ENCODE assay signal across 8 mouse cellular contexts in genomic region chr1:165780586-165781111, GRCm38 (mm10). TPM values are rescaled to one million over a fixed set of nuclear protein-coding genes. Genes with fewer than 3 reads are reported as not detected.
DNase-seq lines count a peak whose midpoint lies in the region; ATAC-seq and TF ChIP-seq lines count a peak whose summit lies in the region.

No protein-coding gene starts in this region.

- H3K9ac ChIP-seq in heart, embryonic 15.5 days: peak overlapping the region; percentile 46
- peak overlapping the region; percentile 20; the same call in 1 of the 2 replicates for H3K9ac ChIP-seq in midbrain, embryonic 11.5 days (ENCODE audit: low read length)

- no peaks in the 10 kb centered on the region for H3K36me3 ChIP-seq in testis, adult 2 months (ENCODE audit: control insufficient read depth, insufficient read depth, low read length)
- no peaks in the 10 kb centered on the region for H3K36me3 ChIP-seq in heart, embryonic 15.5 days
- no peaks in the 10 kb centered on the region for H3K36me3 ChIP-seq in midbrain, embryonic 11.5 days (ENCODE audit: control insufficient read depth, insufficient read depth, low read length)

- no peak for TF ChIP-seq POLR2A in testis, adult 2 months (IDR thresholded peaks at IDR 0.05; ENCODE audit: control insufficient read depth, low read depth, low read length)

- peak overlapping the region; percentile 79 for H3K4me2 ChIP-seq in heart, embryonic 15.5 days
- H3K4me2 ChIP-seq in midbrain, embryonic 11.5 days: peak overlapping the region; percentile 39

- peaks cover 8% of the 10 kb centered on the region for H3K4me1 ChIP-seq in testis, adult 2 months (ENCODE audit: control insufficient read depth, insufficient read depth, low read length)
- H3K4me1 ChIP-seq in heart, embryonic 15.5 days (replicated peaks): peaks cover 9% of the 10 kb centered on the region
- H3K4me1 ChIP-seq in midbrain, embryonic 11.5 days (ENCODE audit: control insufficient read depth, insufficient read depth, low read length): peaks cover 3% of the 10 kb centered on the region; the same call in 1 of the 2 replicates

- peak; percentile 54 for ATAC-seq in heart, embryonic 15.5 days (replicated peaks; ENCODE audit: insufficient number of reproducible peaks, insufficient read depth, low FRiP score, low read depth)
- ATAC-seq in midbrain, embryonic 11.5 days (ENCODE audit: low FRiP score): peak; percentile 74

- no peaks in the 10 kb centered on the region for H3K27me3 ChIP-seq in testis, adult 2 months (ENCODE audit: control insufficient read depth, insufficient read depth, low read length)
- no peaks in the 10 kb centered on the region for H3K27me3 ChIP-seq in heart, embryonic 15.5 days
- H3K27me3 ChIP-seq in midbrain, embryonic 11.5 days (ENCODE audit: control insufficient read depth, insufficient read depth, low read length): no peaks in the 10 kb centered on the region

- intact Hi-C loops in left cerebral cortex, postnatal 4 days (cut with DNase I): no loop called here

- 3% methylated on average over 20 of the region's 20 CpGs for WGBS in heart, embryonic 15.5 days
- 2% methylated on average over 20 of the region's 20 CpGs for WGBS in midbrain, embryonic 11.5 days

- no peaks in the 10 kb centered on the region for H3K9me3 ChIP-seq in heart, embryonic 15.5 days (replicated peaks)
- H3K9me3 ChIP-seq in midbrain, embryonic 11.5 days (ENCODE audit: control insufficient read depth, low read length): no peaks in the 10 kb centered on the region

- TF ChIP-seq CTCF in testis, adult 2 months (IDR thresholded peaks at IDR 0.05; ENCODE audit: control insufficient read depth, insufficient read depth, insufficient replicate concordance, low read depth, low read length): peak; percentile 90

- no peak overlapping the region for H3K27ac ChIP-seq in testis, adult 2 months (ENCODE audit: control insufficient read depth, insufficient read depth, low read depth, low read length)
- H3K27ac ChIP-seq in heart, embryonic 15.5 days: no peak overlapping the region
- no peak overlapping the region for H3K27ac ChIP-seq in midbrain, embryonic 11.5 days (ENCODE audit: low read depth, low read length)

- DNase-seq in testis, postnatal 14 days (ENCODE audit: low spot score): no peak
- DNase-seq in embryo, embryonic 11 days: peak; percentile 72
- peak; percentile 59 for DNase-seq in kidney, postnatal 10 days
- DNase-seq in midbrain, embryonic 11.5 days (ENCODE audit: low spot score, missing footprints): peak; percentile 96
- peak; percentile 82 for DNase-seq in thymus, postnatal 0 days (ENCODE audit: low spot score)
- no peak for DNase-seq in left cerebral cortex, postnatal 4 days

- H3K4me3 ChIP-seq in testis, adult 2 months (ENCODE audit: control insufficient read depth, low read depth, low read length): peak overlapping the region; percentile 33
- peak overlapping the region; percentile 53 for H3K4me3 ChIP-seq in heart, embryonic 15.5 days
- peak overlapping the region; percentile 23 for H3K4me3 ChIP-seq in midbrain, embryonic 11.5 days (ENCODE audit: low read depth, low read length)

RNA-seq across cellular contexts. Expression of gene Cd247, which starts 7.8 kb away (rescaled TPM):
- 16.6 and 17.2 TPM in 2 replicates for polyA plus RNA-seq in testis, adult 2 months (2012; rRNA removed)
- polyA plus RNA-seq in heart, embryonic 15.5 days (2015; fragmentation: Nextera tagmentation; extraction: Ambion mirVana): 0.89 and 5.5 TPM in 2 replicates
- polyA plus RNA-seq in midbrain, embryonic 11.5 days (2014; fragmentation: Nextera tagmentation; extraction: Ambion mirVana): 2.0 and 2.1 TPM in 2 replicates
- 282 TPM in 2 replicates for polyA plus RNA-seq in thymus, postnatal 0 days (2015; fragmentation: Nextera tagmentation; extraction: Ambion mirVana)
- total RNA-seq in left cerebral cortex, postnatal 4 days (2021): under 1 TPM in 1 of 2 experiments, not detected in 1; 0.28 TPM

RNA-seq across cellular contexts. Expression of gene Creg1, which starts 17.1 kb away (rescaled TPM):
- polyA plus RNA-seq in testis, adult 2 months (2012; rRNA removed): 30.4 and 36.9 TPM in 2 replicates
- 69.9 and 75.6 TPM in 2 replicates for polyA plus RNA-seq in heart, embryonic 15.5 days (2015; fragmentation: Nextera tagmentation; extraction: Ambion mirVana)
- 37.4 and 43.4 TPM in 2 replicates for polyA plus RNA-seq in midbrain, embryonic 11.5 days (2014; fragmentation: Nextera tagmentation; extraction: Ambion mirVana)
- polyA plus RNA-seq in thymus, postnatal 0 days (2015; fragmentation: Nextera tagmentation; extraction: Ambion mirVana): 70.5 and 73.3 TPM in 2 replicates
- 10 to 100 TPM; 14.0 to 17.9 TPM for total RNA-seq in left cerebral cortex, postnatal 4 days (2021)

Comparison
In these comparisons a context has a peak if more than half of its experiments do, and no peak if none do; other contexts are left out.
1. DNase-seq: peak in embryo, embryonic 11 days (single experiment), kidney, postnatal 10 days (single experiment), midbrain, embryonic 11.5 days (single experiment) and thymus, postnatal 0 days (single experiment); none in testis, postnatal 14 days (single experiment) and left cerebral cortex, postnatal 4 days (single experiment).
2. RNA of gene Cd247, which starts 7.8 kb away (polyA plus RNA-seq): 282 TPM in thymus, postnatal 0 days; 16.6 to 17.2 TPM in testis, adult 2 months, 2.0 to 2.1 TPM in midbrain, embryonic 11.5 days and 0.89 to 5.5 TPM in heart, embryonic 15.5 days; every median in the first group is over 10 times any median in the second.
3. Peak in every context shown above with its lines, with median percentiles within 50 percentile points of each other: H3K4me3 ChIP-seq.